Comparison of ENCODE assay signal across 16 mouse cellular contexts in genomic region chr10:82989418-82990025, GRCm38 (mm10). TPM values are rescaled to one million over a fixed set of nuclear protein-coding genes. Genes with fewer than 3 reads are reported as not detected.
DNase-seq lines count a peak whose midpoint lies in the region; ATAC-seq and TF ChIP-seq lines count a peak whose summit lies in the region.
"Had no signal": no experiment of that assay in that cellular context is flagged by ENCODE, and none has a peak within 500 bp of the region (broad histone marks: within the 10 kb centered on the region; RNA-seq: fewer than 3 reads in every experiment).

No protein-coding gene starts in this region.

- no peak overlapping the region for H3K27ac ChIP-seq in forebrain, embryonic 13.5 days
- H3K27ac ChIP-seq in forebrain, embryonic 16.5 days (ENCODE audit: low read length), result no peak overlapping the region
- H3K27ac ChIP-seq in liver, embryonic 11.5 days (ENCODE audit: low read depth, low read length), result 0 out of 2 replicates have a peak overlapping the region, but pooled peaks have one; percentile 4
- no peak overlapping the region for H3K27ac ChIP-seq in limb, embryonic 14.5 days (replicated peaks; ENCODE audit: low read depth, low read length)
- H3K27ac ChIP-seq: gastrocnemius, adult 2 months; heart, embryonic 15.5 days had no signal

- H3K79me2 ChIP-seq in myocyte (ENCODE audit: control insufficient read depth, insufficient read depth), result peaks cover 60% of the 10 kb centered on the region

- ATAC-seq in forebrain, embryonic 13.5 days, result no peak
- no peak for ATAC-seq in forebrain, embryonic 16.5 days
- ATAC-seq in liver, embryonic 11.5 days (replicated peaks; ENCODE audit: low FRiP score), result no peak
- ATAC-seq in limb, embryonic 14.5 days (ENCODE audit: low FRiP score, low read depth), result no peak
- ATAC-seq: Patski had no signal

- H3ac ChIP-seq in myocyte (ENCODE audit: control insufficient read depth, insufficient read length), result no peak overlapping the region

- peaks cover 63% of the 10 kb centered on the region for H3K4me1 ChIP-seq in forebrain, embryonic 13.5 days
- H3K4me1 ChIP-seq in forebrain, embryonic 16.5 days (replicated peaks; ENCODE audit: control insufficient read depth, insufficient read depth, low read length), result peaks cover 28% of the 10 kb centered on the region
- peaks cover 67% of the 10 kb centered on the region for H3K4me1 ChIP-seq in liver, embryonic 11.5 days (replicated peaks; ENCODE audit: control insufficient read depth, insufficient read depth, low read length)
- peaks cover 14% of the 10 kb centered on the region; the same call in 1 of the 2 replicates for H3K4me1 ChIP-seq in limb, embryonic 14.5 days (ENCODE audit: control insufficient read depth, insufficient read depth, low read length)

- no peak overlapping the region for H3K9ac ChIP-seq in forebrain, embryonic 13.5 days
- H3K9ac ChIP-seq in forebrain, embryonic 16.5 days (replicated peaks; ENCODE audit: low read depth, low read length), result no peak overlapping the region
- no peak overlapping the region for H3K9ac ChIP-seq in liver, embryonic 11.5 days (ENCODE audit: low read depth, low read length)
- H3K9ac ChIP-seq in limb, embryonic 14.5 days (ENCODE audit: low read depth, low read length, severe bottlenecking), result no peak overlapping the region
- H3K9ac ChIP-seq: heart, embryonic 15.5 days had no signal

- H3K4me2 ChIP-seq in forebrain, embryonic 13.5 days, result 0 out of 2 replicates have a peak overlapping the region, but pooled peaks have one; percentile 5
- no peak overlapping the region for H3K4me2 ChIP-seq in forebrain, embryonic 16.5 days (ENCODE audit: low read length)
- peak overlapping the region; percentile 18; the same call in 1 of the 2 replicates for H3K4me2 ChIP-seq in liver, embryonic 11.5 days
- H3K4me2 ChIP-seq in limb, embryonic 14.5 days (replicated peaks; ENCODE audit: low read depth, low read length, severe bottlenecking), result 0 out of 2 replicates have a peak overlapping the region, but pooled peaks have one; percentile 24
- peak overlapping the region; percentile 31 for H3K4me2 ChIP-seq in myocyte (ENCODE audit: low read depth)

- no peaks in the 10 kb centered on the region for H3K36me3 ChIP-seq in forebrain, embryonic 13.5 days (ENCODE audit: poor library complexity, severe bottlenecking)
- H3K36me3 ChIP-seq in forebrain, embryonic 16.5 days (ENCODE audit: control insufficient read depth, insufficient read depth), result no peaks in the 10 kb centered on the region
- no peaks in the 10 kb centered on the region for H3K36me3 ChIP-seq in liver, embryonic 11.5 days (ENCODE audit: control insufficient read depth, insufficient read depth, low read length)
- H3K36me3 ChIP-seq in limb, embryonic 14.5 days (ENCODE audit: control insufficient read depth, insufficient read depth, low read length), result no peaks in the 10 kb centered on the region
- H3K36me3 ChIP-seq in myocyte (ENCODE audit: control insufficient read depth, insufficient read depth), result no peaks in the 10 kb centered on the region
- H3K36me3 ChIP-seq: heart, embryonic 15.5 days had no signal

- no peaks in the 10 kb centered on the region for H3K9me3 ChIP-seq in forebrain, embryonic 13.5 days (replicated peaks)
- no peaks in the 10 kb centered on the region for H3K9me3 ChIP-seq in forebrain, embryonic 16.5 days (ENCODE audit: control insufficient read depth, low read length)
- H3K9me3 ChIP-seq in liver, embryonic 11.5 days (ENCODE audit: control insufficient read depth, low read length), result no peaks in the 10 kb centered on the region
- no peaks in the 10 kb centered on the region for H3K9me3 ChIP-seq in limb, embryonic 14.5 days (ENCODE audit: control insufficient read depth, low read length)
- H3K9me3 ChIP-seq: heart, embryonic 15.5 days had no signal

- no peak for DNase-seq in liver, embryonic 11.5 days (ENCODE audit: low spot score)
- no peak for DNase-seq in liver
- DNase-seq in limb, embryonic 14.5 days (ENCODE audit: low spot score), result no peak
- DNase-seq in B cell, adult 2 months, result no peak
- DNase-seq in c-Kit-positive CD71-positive TER-119-positive erythroid progenitor cells, embryonic 14.5 days (ENCODE audit: low spot score), result no peak
- DNase-seq: adrenal gland, postnatal 10 days; cerebellum, adult 11-12 months; gastrocnemius, adult 2 months; layer of hippocampus, postnatal 36 days; lung, adult 2 months; spleen, adult 18-20 months had no signal

- WGBS in forebrain, embryonic 13.5 days, result 70% methylated on average over 13 of the region's 13 CpGs
- 61% methylated on average over 13 of the region's 13 CpGs for whole genome bisulfite sequencing in forebrain, embryonic 16.5 days
- WGBS in liver, embryonic 11.5 days, result 72% methylated on average over 13 of the region's 13 CpGs
- 60% methylated on average over 13 of the region's 13 CpGs for WGBS in limb, embryonic 14.5 days

- no peak for TF ChIP-seq POLR2A in limb, embryonic 14.5 days (IDR thresholded peaks at IDR 0.05; ENCODE audit: borderline replicate concordance, extremely low read depth, insufficient read depth, insufficient read length)
- no peak for TF ChIP-seq POLR2A in myocyte (IDR thresholded peaks at IDR 0.05; ENCODE audit: insufficient read length, low read depth)

- no peak overlapping the region for H3K4me3 ChIP-seq in forebrain, embryonic 13.5 days
- no peak overlapping the region for H3K4me3 ChIP-seq in forebrain, embryonic 16.5 days (replicated peaks; ENCODE audit: low read length)
- H3K4me3 ChIP-seq in liver, embryonic 11.5 days (ENCODE audit: low read depth, low read length), result no peak overlapping the region
- no peak overlapping the region for H3K4me3 ChIP-seq in limb, embryonic 14.5 days (replicated peaks; ENCODE audit: low read length)
- H3K4me3 ChIP-seq in myocyte, result no peak overlapping the region
- H3K4me3 ChIP-seq: gastrocnemius, adult 2 months; heart, embryonic 15.5 days had no signal

- peaks cover 1% of the 10 kb centered on the region; the same call in 1 of the 2 replicates for H3K27me3 ChIP-seq in forebrain, embryonic 13.5 days
- peaks cover 2% of the 10 kb centered on the region; the same call in 1 of the 2 replicates for H3K27me3 ChIP-seq in forebrain, embryonic 16.5 days (replicated peaks; ENCODE audit: control insufficient read depth, insufficient read depth, low read length)
- no peaks in the 10 kb centered on the region for H3K27me3 ChIP-seq in liver, embryonic 11.5 days (replicated peaks; ENCODE audit: control insufficient read depth, insufficient read depth, low read length)
- no peaks in the 10 kb centered on the region for H3K27me3 ChIP-seq in limb, embryonic 14.5 days (ENCODE audit: control insufficient read depth, insufficient read depth, low read length)
- H3K27me3 ChIP-seq in myocyte (ENCODE audit: control insufficient read depth, insufficient read depth, insufficient read length), result no peaks in the 10 kb centered on the region
- H3K27me3 ChIP-seq: heart, embryonic 15.5 days; Patski had no signal

TF ChIP-seq in myocyte, 11 proteins besides CTCF, POLR2A, EP300 and RAD21:
- TF ChIP-seq MYOD1 (IDR thresholded peaks at IDR 0.05; ENCODE audit: control insufficient read depth in 1 of 3, insufficient read length in 2 of 3, low read depth in 2 of 3) (peak in 1 of 3 experiments; percentile 53), POLR2AphosphoS2 (IDR thresholded peaks at IDR 0.05; ENCODE audit: insufficient read length, low read depth) (no peak), CEBPB (IDR thresholded peaks at IDR 0.05; ENCODE audit: insufficient read depth, poor library complexity, severe bottlenecking) (no peak), SRF (IDR thresholded peaks at IDR 0.05; ENCODE audit: control insufficient read depth, insufficient read length, low read depth) (no peak), E2F4 (IDR thresholded peaks at IDR 0.05; ENCODE audit: insufficient read depth) (no peak), TCF12 (IDR thresholded peaks at IDR 0.05; ENCODE audit: insufficient read depth, poor library complexity, severe bottlenecking) (no peak), REST (IDR thresholded peaks at IDR 0.05; ENCODE audit: insufficient read depth, insufficient read length) (no peak), MYOG (IDR thresholded peaks at IDR 0.05; ENCODE audit: control insufficient read depth in 1 of 3, insufficient read depth in 1 of 3, insufficient read length in 2 of 3, low read depth in 2 of 3) (peak in 1 of 3 experiments; percentile 65), TCF3 (IDR thresholded peaks at IDR 0.05; ENCODE audit: insufficient read length, low read depth) (no peak), USF1 (IDR thresholded peaks at IDR 0.05; ENCODE audit: low read depth) (no peak), MAX (IDR thresholded peaks at IDR 0.05; ENCODE audit: low read depth) (no peak)

RNA-seq across cellular contexts. Expression of gene Chst11, which starts 4.2 kb away (rescaled TPM):
- 2.1 and 2.5 TPM in 2 replicates for polyA plus RNA-seq in forebrain, embryonic 13.5 days (2015; fragmentation: Nextera tagmentation; extraction: Ambion mirVana)
- polyA plus RNA-seq in forebrain, embryonic 16.5 days (2015; fragmentation: Nextera tagmentation; extraction: Ambion mirVana), result 3.4 TPM in 2 replicates
- 2.9 and 3.1 TPM in 2 replicates for polyA plus RNA-seq in liver, embryonic 11.5 days (2014; fragmentation: Nextera tagmentation; extraction: Ambion mirVana)
- polyA plus RNA-seq in limb, embryonic 14.5 days (2012; rRNA removed), result 27.6 and 38.4 TPM in 2 replicates
- 5.2 and 5.9 TPM in 2 replicates for polyA plus RNA-seq in limb, embryonic 14.5 days (2014; fragmentation: Nextera tagmentation; extraction: Ambion mirVana)
- polyA plus RNA-seq in myocyte (2012; fragmentation: generic; extraction: Trizol), result 12.1 TPM
